Mouse (Mus musculus) ovary, adult 18-20 months (tissue): Measurements from ENCODE around the gene Kcnh3.

Source experiments
- DNase-seq: peaks from one replicate; pipeline ENCODE4 v3.0.0; 2022; ENCODE audit warnings: low spot score, mixed read lengths

Gene Kcnh3

DNA sequence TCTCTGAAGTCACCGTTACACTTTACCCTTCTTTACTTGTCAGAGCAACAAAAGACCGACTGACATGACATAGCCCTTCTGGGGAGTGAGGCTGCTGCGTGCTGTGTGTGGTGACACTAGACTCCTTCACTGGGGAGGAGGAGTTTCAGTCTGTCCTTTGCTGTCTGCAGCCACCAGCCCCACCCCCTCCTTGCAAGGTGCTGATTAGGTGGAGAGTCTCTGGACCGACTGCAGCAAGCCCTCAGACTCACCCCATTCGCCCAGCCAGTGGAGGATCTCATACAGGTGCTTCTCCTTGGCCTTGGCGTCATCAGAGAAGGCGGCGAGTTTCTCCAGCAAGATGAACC is 60.5 kb downstream of the Kcnh3 start:
- DNase-seq = no peak

DNA sequence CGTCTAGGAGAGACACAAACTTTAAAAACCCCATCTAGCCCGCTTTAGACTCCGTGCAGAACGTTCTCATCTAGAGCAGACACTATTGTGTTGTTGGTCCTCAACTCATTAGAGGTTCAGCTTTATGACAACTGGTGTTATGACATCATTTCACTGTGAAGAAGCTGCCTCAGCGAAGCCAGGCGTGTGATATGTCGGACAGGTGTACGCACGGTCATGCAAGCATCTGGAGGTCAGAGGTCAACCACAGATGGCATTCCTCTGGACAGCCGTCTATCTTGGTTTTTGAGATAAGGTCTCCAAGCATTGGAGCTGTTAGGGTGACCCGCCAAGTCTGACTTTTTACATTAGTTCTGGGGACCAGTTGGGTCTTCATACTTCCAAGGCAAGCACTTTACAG is 65.9 kb downstream of the Kcnh3 start:
- DNase-seq = no peak
